Mouse (Mus musculus) A20 (cell line): ENCODE data around the gene Dnajb4.

ENCODE experiments used
- DNase-seq: peaks from one replicate; pipeline ENCODE4 v3.0.0-alpha.2; 2011; ENCODE audit warnings: low read depth, low spot score

Dnajb4 gene

DNA sequence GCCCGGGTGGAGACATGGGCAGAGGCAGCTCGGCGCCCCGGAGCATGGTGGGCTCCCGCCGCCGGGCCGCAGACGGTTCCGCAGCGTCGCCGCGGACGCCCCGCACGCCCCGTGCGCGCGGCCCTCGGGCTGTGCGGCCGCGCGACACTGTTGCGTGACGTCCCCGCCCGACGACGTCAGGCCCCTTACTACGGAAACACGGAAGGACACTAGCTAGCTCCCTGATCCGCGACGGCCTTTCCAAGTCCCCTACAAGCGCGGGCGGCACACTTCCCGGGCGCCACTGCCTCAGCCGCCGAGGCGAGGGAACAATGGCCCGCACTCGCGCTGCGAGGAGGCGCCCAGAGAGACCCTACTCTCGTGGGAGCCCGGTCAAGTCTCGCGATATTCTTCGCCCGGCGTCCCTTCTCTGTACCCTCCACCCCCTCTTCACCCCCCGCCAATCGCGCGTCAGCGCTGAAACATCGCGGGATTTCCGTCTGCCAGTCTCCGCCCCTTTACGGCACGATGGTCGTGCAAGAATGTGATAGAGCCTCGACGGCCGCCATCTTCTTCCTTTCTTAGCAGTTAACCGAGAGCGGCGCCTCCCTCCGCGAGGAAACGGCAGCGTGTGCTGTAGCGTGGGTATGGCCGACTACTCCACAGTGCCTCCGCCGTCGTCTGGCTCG is at the start of gene Dnajb4, which contains the start of gene Fubp1:
Gene Dnajb4, minus strand, starts transcription at position 336 of the 668 bp plus-strand sequence.
Gene Fubp1, plus strand, starts transcription at position 456 of the 668 bp plus-strand sequence.
- peak; percentile 99 for DNase-seq

DNA sequence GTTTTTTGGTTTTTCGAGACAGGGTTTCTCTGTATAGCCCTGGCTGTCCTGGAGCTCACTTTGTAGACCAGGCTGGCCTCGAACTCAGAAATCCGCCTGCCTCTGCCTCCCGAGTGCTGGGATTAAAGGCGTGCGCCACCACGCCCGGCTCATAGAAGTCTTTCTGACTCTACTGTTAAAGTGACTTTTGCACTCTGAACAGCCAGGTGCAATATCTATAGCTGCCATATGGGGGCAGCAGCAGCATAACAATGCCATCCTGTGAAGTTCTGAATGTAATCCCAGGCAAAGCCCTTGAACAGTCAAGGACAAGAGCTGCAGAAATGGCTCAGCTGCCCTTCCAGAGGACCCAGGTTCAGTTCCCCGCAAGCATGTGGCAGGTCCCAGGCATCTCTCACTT is 49.3 kb upstream of the Dnajb4 start:
- DNase-seq = peak; percentile 84

GRCm38 (mm10) chr3:152257528-152257927 is 47.4 kb upstream of the Dnajb4 start:
- no peak for DNase-seq

- no peak for DNase-seq
Measured at GRCm38 (mm10) chr3:152250487-152250886, 40.4 kb upstream of the Dnajb4 start.

DNA sequence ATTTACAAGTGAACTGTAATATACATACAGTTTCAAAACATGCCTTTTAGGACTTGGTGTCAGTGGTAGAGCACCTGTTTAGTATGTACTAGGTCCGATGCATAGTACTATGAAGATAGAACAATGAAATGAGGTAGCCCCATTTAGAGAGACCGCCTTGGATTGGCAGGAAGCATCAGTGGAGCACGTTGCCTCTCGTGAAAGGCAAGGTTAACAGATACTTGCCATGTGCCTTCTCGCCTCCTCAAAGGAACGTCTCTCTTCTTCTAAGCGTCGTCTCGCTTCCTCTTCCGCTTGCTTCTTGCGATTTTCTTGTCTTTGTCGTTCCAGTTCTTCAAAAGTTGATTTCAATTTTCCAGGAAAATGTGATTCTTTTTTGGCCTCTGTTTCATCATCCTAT is 37.6 kb upstream of the Dnajb4 start:
- no peak for DNase-seq

DNA sequence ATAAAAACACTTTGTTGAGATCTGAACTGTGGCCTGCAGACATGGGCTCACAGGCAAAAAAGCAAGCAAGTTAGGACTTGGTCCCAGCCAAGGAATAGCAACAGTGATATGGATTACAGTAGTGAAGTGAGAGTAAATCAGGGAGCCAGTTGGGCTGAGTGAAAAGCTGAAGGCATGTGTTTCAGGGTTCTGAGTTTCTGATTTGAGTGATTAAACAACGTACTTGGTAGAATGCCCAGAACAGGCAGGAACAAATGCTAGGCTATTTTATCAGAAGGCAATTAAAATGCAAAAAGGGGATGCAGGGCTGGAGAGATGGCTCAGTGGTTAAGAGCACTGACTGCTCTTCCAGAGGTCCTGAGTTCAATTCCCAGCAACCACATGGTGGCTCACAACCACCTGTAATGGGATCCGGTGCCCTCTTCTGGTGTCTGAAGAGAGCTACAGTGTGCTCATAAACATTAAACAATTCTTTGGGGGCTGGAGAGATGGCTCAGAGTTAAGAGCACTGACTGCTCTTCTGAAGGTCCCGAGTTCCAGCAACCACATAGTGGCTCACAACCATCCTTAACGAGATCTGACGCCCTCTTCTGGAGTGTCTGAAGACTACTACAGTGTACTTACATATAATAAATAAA is 35.3 kb upstream of the Dnajb4 start:
- DNase-seq = peak; percentile 36

- DNase-seq = no peak
Measured at GRCm38 (mm10) chr3:152243304-152243703, 33.2 kb upstream of the Dnajb4 start.

- DNase-seq = no peak
Measured at GRCm38 (mm10) chr3:152241098-152241497, 31.0 kb upstream of the Dnajb4 start.

DNA sequence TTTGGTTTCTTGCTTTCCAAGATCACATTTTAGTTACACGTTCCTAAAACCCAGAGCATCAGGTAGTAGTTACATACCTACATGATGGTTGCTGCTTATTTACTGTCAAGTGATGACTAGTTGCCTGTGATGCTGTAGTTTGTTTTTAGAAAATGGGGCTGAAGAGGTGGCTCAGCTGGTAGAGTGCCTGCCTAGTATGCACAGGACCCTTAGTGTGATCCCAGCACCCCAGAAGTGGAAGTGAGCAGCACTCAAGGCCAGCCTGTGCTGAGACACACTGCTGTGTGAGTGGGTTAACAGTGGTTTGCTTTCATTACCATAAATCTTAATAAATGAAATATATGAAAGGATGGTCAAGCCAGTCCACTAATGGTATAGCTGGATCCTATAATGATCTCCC is 29.5 kb upstream of the Dnajb4 start:
- no peak for DNase-seq

DNA sequence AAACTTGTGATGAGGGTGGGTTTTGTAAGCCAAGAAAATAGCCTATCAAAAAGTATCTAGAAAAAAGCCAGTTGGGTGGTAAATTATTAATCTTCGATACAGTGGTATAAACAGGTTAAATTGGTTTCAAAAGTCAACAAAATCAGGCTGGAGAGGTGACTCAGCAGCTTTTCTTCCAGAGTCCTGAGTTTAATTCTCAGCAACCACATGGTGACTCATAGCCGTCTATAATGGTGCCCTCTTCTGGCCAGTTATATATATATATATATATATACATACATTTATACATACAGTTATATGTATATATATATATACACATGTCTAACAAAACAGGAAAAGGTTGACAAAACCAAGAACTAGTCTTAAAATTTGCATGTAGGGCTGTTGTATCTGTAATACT is 28.7 kb upstream of the Dnajb4 start:
- DNase-seq = no peak

GRCm38 (mm10) chr3:152235805-152236204 is 25.7 kb upstream of the Dnajb4 start:
- DNase-seq = no peak

DNA sequence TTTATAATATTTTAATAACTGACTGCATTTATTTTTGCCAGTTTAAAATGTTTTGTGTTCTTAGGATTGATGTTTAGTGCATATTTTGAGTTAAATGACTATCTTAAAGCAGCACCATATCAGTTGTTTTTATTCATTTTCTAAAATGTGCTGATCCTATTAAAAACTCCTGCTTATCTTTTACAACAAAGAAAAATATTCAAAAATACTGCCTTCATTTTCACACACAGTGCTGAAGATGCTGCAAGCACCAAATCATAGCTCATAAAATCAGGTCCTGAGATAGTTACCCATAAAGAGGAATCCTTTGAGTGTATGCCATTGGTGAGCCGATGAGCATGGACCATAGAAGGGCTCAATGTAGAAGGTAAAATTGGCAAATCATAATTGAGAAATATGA is 25.1 kb upstream of the Dnajb4 start:
- DNase-seq = no peak

DNA sequence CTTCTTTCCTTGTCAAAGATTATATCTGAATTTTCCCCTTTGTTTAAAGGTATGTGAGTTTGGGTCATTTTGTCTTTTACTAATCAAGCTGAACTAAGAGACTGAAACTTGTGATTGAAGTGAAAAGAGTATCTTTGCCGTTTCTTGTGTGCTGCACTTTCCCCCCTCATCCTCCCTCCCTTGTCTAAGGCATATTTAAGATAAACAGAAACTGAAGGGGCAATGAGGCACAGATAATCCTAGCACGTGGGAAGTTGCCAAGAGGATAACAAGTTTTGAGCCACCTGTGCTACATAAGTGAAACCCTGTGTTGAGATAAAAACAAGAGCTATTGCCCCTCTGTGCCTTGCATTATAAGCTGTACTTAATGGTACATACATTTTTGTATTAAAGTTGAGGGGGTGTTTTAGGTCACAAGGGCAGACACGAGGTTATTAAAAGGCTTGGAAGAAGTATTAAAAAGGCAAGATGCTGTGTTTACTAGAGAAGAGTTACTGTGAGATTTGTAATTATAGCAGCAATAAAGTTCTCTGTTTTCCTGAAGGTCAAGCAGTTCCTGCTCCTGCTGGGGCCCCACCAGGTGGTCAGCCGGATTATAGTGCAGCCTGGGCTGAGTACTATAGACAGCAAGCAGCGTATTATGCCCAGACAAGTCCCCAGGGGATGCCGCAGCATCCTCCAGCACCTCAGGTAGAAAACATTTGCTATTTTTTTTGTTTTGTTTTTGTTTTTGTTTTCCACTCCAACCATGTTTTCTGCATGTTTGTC is 21.4 kb upstream of the Dnajb4 start:
- no peak for DNase-seq

DNA sequence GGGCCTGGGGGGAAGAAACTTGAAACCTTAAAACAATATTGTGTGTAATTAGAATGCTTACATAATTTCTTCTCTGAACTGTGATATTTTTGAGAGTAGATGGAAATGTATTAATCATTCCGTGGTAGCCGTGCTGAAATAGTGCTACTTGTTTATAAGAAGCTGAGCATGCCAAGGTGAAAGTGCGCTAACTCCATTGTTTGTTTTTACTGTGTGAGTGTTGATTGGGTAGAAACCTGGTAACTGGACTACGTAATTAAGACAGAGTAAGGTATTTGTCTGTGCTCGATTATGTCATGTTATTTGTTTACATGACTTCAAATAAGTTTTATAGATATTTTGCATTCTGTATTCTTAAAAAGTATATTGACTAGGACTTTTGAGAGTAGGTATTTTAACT is 19.2 kb upstream of the Dnajb4 start:
- DNase-seq = no peak

- no peak for DNase-seq
Measured at GRCm38 (mm10) chr3:152228843-152229242, 18.7 kb upstream of the Dnajb4 start.

DNA sequence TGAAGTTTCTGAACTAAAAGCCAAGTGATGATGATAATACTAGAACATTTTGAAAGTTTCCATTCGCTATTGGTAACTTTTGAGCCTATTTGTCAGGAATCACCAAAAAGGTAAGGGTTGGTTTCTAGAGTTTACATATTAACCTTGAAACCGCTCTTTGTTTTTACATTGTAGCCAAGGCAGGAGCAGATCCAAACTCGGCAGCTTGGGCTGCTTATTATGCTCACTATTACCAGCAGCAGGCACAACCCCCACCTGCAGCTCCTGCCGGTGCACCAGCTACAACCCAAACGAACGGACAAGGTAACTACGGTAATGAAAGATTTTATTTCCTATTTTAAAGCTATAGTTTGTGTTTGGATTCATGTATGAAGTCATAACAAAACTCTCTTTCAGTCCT is 15.8 kb upstream of the Dnajb4 start:
- DNase-seq = no peak

DNA sequence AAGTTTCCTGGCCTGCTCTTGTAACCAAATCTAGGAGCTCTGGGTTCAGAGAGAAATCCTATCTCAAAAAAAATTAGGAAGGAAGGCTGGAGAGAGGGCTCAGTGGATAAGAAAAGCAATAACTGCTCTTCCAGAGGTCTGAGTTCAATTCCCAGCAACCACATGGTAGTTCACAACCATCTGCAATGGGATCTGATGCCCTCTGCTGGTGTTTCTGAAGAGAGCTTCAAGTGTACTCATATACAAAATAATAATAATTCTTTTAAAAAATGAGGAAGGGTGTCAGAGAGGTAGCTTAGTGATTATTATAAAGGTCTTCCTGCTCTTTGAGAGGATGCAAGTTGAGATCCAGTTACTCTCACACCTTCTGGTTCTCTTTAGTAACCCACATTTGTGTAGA is 14.8 kb upstream of the Dnajb4 start:
- no peak for DNase-seq

DNA sequence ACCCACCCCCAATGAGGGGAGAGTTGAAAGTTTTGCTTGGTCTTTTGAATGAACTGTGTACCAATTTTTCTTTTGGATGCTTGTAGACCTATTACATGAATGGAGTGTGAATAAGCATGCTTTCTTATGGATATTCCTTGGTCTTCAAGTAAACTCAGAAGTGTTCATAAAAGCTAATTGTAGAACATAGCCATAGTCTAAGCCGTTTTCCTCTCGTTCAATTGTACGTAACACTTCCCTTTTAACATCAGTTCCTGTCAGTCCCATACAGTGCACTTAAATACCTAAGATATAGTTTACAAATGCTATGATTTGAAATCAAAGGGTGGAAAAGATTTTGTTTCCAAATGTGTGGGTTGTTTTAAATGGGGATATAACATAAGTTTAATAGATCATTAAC is 3.3 kb upstream of the Dnajb4 start:
- no peak for DNase-seq

GRCm38 (mm10) chr3:152211731-152212279 is 1.7 kb upstream of the Dnajb4 start:
- DNase-seq = peak; percentile 42

- no peak for DNase-seq
Measured at GRCm38 (mm10) chr3:152210728-152211391, 758 bp upstream of the Dnajb4 start.

GRCm38 (mm10) chr3:152209177-152209966 is 730 bp downstream of the Dnajb4 start:
- DNase-seq = peak; percentile 67
